Mouse (Mus musculus) C2C12 (cell line): Measurements from ENCODE around the gene Zfhx3.

Experiments
- CEBPB ChIP-seq: IDR thresholded peaks from one replicate; pipeline ENCODE4 v1.6.1; 2011; ENCODE audit warnings: low read depth, mild to moderate bottlenecking, control low read depth, moderate library complexity
- CTCF ChIP-seq: IDR thresholded peaks from one replicate; pipeline ENCODE4 v1.5.1; 2011; ENCODE audit not compliant: control insufficient read depth, insufficient read depth, insufficient read length
- MAX ChIP-seq: IDR thresholded peaks from one replicate; pipeline ENCODE4 v1.6.1; 2011; ENCODE audit warnings: mild to moderate bottlenecking, control low read depth
- USF1 ChIP-seq: IDR thresholded peaks from one replicate; pipeline ENCODE4 v1.6.1; 2011; ENCODE audit warnings: low read depth, mild to moderate bottlenecking, control low read depth, moderate library complexity

DNA sequence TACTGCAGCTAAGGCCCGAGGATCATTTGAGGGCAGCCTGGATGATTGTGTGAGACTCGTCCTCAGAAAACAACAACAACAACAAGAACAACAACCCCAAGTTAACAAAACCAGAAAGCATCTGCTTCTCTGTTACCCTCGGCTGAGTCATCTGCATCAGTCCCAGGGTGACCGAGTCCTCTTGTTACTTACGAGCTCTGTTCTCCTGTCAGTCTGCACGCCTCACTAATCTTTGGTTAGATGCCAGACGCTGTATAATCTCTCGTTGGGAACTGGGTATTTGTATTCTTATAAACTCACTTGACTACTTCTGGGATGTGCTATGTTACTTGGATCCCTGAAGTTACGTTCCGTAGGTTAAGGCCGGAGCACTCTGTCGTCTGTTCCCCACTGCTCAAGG lies 1023.6 kb downstream of the Zfhx3 start:
- TF ChIP-seq CTCF, result no peak
- no peak for TF ChIP-seq MAX
- TF ChIP-seq USF1, result no peak
- TF ChIP-seq CEBPB, result no peak
